Mouse (Mus musculus) thymus, adult 2 months (tissue): ENCODE results near the gene Fam71f2. TPM values are rescaled to one million over a fixed set of nuclear protein-coding genes. Genes with fewer than 3 reads are reported as not detected.

ENCODE experiments used
- DNase-seq: peaks from one replicate; pipeline ENCODE4 v3.0.0; 2021
- H3K27ac ChIP-seq: fragments of 200-500 bp; 2 replicates; pipeline ENCODE4 v1.5.1; 2012; ENCODE audit warnings: low read length, control low read depth; ENCODE audit not compliant: control insufficient read depth, insufficient read depth
- H3K27me3 ChIP-seq: fragments of 200-500 bp; 2 replicates; pipeline ENCODE4 v1.6.1; 2012; ENCODE audit warnings: mild to moderate bottlenecking, low read length, moderate library complexity, mixed read lengths; ENCODE audit not compliant: control insufficient read depth, insufficient read depth
- H3K36me3 ChIP-seq: fragments of 200-500 bp; 2 replicates; pipeline ENCODE4 v1.6.1; 2012; ENCODE audit warnings: mild to moderate bottlenecking, low read length, moderate library complexity; ENCODE audit not compliant: control insufficient read depth, insufficient read depth
- H3K4me1 ChIP-seq: fragments of 200-500 bp; replicated peaks from 2 replicates; pipeline ENCODE4 v1.6.1; 2012; ENCODE audit warnings: low read length; ENCODE audit not compliant: control insufficient read depth, insufficient read depth
- H3K4me3 ChIP-seq: fragments of 200-500 bp; 2 replicates; pipeline ENCODE4 v1.5.1; 2012; ENCODE audit warnings: mild to moderate bottlenecking, low read length, control low read depth, moderate library complexity; ENCODE audit not compliant: control insufficient read depth, insufficient read depth
- CTCF ChIP-seq: fragments of 200-500 bp; IDR thresholded peaks from 2 replicates; pipeline ENCODE4 v1.5.1; 2012; ENCODE audit warnings: mild to moderate bottlenecking, control low read depth, low read length, moderate library complexity, borderline replicate concordance; ENCODE audit not compliant: control insufficient read depth, poor library complexity, insufficient read depth; ENCODE audit errors: extremely low read depth
- POLR2A ChIP-seq: fragments of 200-500 bp; IDR thresholded peaks from 2 replicates; pipeline ENCODE4 v1.6.1; 2012; ENCODE audit warnings: mild to moderate bottlenecking, low read length, control low read depth, moderate library complexity; ENCODE audit not compliant: control insufficient read depth, poor library complexity, insufficient read depth; ENCODE audit errors: extremely low read depth
- WGBS: fragments of 180-500 bp; shearing (Covaris S2); methylation state at CpG from one replicate; pipeline ENCODE4 v1.1.7; 2018; 5-methylcytosine and 5-hydroxymethylcytosine counted together
- polyA plus RNA-seq: library from polyadenylated mRNA; depleted of rRNA; stranded (reverse); fragments of >200 nt; gene quantifications from 2 replicates; pipeline ENCODE4 v1.2.3, GENCODE M21; 2012

The Fam71f2 gene
- polyA plus RNA-seq, 1 experiment, result 2.5 TPM

GRCm38 (mm10) chr6:29259418-29259817, 20.0 kb upstream of the Fam71f2 start:
- 9% methylated on average over 1 of the region's 1 CpGs for WGBS
- Histone ChIP-seq H3K4me1 (peaks cover 11% of the 10 kb centered on the region), H3K4me3 (no peak overlapping the region), H3K36me3 (no peaks in the 10 kb centered on the region), H3K27ac (0 out of 2 replicates have a peak overlapping the region, but pooled peaks have one; percentile 41), H3K27me3 (no peaks in the 10 kb centered on the region)
- TF ChIP-seq POLR2A (no peak), CTCF (no peak)
- no peak for DNase-seq

GRCm38 (mm10) chr6:29261831-29262230, 17.6 kb upstream of the Fam71f2 start:
- no peak for DNase-seq
- peaks cover 18% of the 10 kb centered on the region for H3K4me1 ChIP-seq
- TF ChIP-seq CTCF (no peak), POLR2A (no peak)
- 92% methylated on average over 5 of the region's 5 CpGs for WGBS
- no peaks in the 10 kb centered on the region for H3K36me3 ChIP-seq
- no peak overlapping the region for H3K4me3 ChIP-seq
- H3K27me3 ChIP-seq, result no peaks in the 10 kb centered on the region
- no peak overlapping the region for H3K27ac ChIP-seq

DNA sequence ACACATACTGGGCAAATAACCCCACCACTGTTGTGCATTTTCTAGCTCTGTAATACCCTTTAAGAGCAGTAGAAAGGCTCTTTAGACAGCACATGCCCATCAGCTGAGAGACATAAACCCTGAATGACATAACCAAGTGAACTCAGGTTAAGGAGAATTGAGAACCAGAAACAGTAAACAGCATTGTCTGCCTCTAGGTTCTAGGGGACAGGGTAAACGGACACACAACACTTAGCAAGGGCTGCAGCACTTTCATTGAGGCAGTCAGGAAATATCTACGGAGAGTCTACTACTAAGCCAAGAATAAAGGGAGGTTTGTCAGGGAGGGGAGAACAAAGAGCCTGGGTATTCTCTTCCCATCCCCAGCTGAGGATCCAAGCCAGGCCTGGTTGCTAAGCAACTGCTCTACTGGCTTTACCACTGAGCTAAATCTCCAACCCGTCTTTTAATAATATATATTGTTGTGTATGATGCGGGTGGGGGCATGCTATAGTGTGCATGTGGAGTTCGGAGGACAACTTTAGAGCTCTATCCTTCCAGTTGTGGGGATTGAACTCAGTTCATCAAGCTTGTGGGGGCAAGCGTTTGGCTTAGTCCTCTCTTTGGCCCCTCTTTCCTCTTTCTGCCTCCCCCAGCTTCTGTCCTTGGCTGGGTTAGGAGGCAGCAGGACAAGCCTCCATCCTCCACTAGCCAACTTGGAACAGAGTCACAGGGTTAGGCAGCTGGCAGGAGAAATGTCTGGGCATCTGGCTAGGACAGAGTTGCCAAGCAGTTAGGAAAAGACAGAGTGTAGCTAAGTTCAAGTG, 15.5 kb upstream of the Fam71f2 start:
- WGBS, result 82% methylated on average over 6 of the region's 6 CpGs

GRCm38 (mm10) chr6:29264456-29264781, 15.0 kb upstream of the Fam71f2 start:
- 25% methylated on average over 3 of the region's 3 CpGs for WGBS
- peaks cover 15% of the 10 kb centered on the region for H3K4me1 ChIP-seq
- no peak overlapping the region for H3K27ac ChIP-seq
- DNase-seq, result no peak
- TF ChIP-seq CTCF, result no peak
- no peak for TF ChIP-seq POLR2A
- H3K36me3 ChIP-seq, result no peaks in the 10 kb centered on the region
- no peaks in the 10 kb centered on the region for H3K27me3 ChIP-seq
- no peak overlapping the region for H3K4me3 ChIP-seq

More for the DNA sequence above, 15.5 kb upstream of the Fam71f2 start:
- no peak for DNase-seq
- H3K4me3 ChIP-seq, result no peak overlapping the region
- H3K36me3 ChIP-seq, result no peaks in the 10 kb centered on the region
- peaks cover 15% of the 10 kb centered on the region for H3K4me1 ChIP-seq
- no peak overlapping the region for H3K27ac ChIP-seq
- no peaks in the 10 kb centered on the region for H3K27me3 ChIP-seq
- no peak for TF ChIP-seq POLR2A
- no peak for TF ChIP-seq CTCF

- no peak overlapping the region for H3K27ac ChIP-seq
- 95% methylated on average over 4 of the region's 4 CpGs for WGBS
- H3K27me3 ChIP-seq, result no peaks in the 10 kb centered on the region
- no peak overlapping the region for H3K4me3 ChIP-seq
- no peak for TF ChIP-seq CTCF
- no peak for TF ChIP-seq POLR2A
- no peaks in the 10 kb centered on the region for H3K36me3 ChIP-seq
- peaks cover 21% of the 10 kb centered on the region for H3K4me1 ChIP-seq
- no peak for DNase-seq
Observed at GRCm38 (mm10) chr6:29266936-29267335, 12.5 kb upstream of the Fam71f2 start.

GRCm38 (mm10) chr6:29269006-29269668, 10.3 kb upstream of the Fam71f2 start:
- Histone ChIP-seq H3K36me3 (no peaks in the 10 kb centered on the region), H3K27me3 (no peaks in the 10 kb centered on the region), H3K4me3 (no peak overlapping the region), H3K4me1 (peaks cover 24% of the 10 kb centered on the region), H3K27ac (no peak overlapping the region)
- WGBS, result 90% methylated on average over 6 of the region's 6 CpGs
- no peak for DNase-seq
- TF ChIP-seq POLR2A, result no peak
- TF ChIP-seq CTCF, result no peak
